Mouse (Mus musculus): ENCODE data around the gene Zc3h15.
"Not testable (repeated sequence)": the region's sequence is repeated elsewhere in the genome, so short reads cannot be mapped to it uniquely, and the experiment has no call there.

The Zc3h15 gene

DNA sequence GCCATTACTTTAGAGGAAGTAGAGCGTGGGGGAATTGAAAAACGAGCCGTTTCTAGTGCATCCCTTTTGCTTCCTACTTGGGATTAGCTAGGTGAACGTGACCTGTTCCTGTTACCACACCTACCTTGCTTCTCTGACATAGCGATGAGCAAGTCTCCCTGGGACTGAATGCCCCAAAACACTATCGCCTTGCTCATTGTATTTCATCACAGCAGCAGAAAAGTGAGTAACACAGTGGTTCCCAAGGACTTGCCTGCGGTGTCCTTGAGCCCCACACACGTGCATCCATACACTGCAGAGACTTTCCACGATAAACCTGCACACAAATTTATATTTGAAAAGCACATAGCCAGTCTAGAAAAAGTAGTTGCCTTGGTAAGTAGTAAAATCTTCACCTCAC is 30.7 kb downstream of the Zc3h15 start:
- no peak for DNase-seq

DNA sequence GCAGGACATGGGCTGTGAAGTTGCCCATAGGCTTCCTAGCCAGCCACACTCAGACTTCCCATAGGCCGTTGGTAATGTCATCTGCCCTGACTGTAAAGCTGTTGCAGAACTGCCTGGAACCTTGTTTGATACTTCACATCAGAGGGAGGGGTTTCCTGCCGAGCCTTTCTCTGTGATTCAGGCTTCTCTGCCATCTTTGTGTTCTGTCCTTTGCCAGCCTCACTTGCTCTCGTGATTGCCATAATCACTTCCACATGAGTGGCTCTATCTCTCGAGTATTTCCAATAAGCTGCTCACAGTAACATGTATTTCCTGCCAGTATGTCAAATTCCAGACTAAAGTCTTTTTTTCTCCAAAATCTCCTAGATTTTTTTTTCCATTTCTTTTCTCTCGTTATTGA is 31.4 kb downstream of the Zc3h15 start:
- DNase-seq, result no peak

DNA sequence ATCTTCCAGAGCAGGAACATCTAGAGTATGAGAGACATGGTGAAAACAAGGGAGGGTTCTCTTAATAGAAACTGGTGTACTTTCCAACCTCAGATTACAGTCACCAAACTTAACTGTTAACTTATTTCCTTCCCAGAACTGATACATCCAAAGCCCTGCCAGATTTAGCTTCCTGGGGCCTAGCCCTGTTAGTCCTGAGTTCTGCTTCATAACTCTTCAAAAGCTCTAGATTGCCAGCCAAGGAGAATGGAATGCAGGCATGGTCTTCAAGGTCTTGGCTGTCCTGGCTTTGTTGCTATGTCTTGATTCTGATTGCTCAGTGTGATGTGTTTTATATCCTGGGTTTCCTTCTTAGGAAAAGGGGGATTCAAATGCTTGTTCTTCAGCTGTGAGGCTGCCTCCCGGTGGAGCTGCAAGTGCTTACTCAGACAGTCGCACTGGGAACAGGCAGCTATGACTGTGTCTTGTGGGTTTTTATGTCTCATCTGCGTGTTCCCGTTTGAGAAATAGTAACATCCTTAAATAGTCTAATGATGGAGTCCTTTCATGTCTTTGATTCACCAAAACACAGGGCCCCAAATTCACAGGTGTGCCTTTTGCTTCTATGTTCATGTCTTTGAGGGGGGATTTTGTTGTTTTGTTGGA is 32.1 kb downstream of the Zc3h15 start:
- DNase-seq, result no peak

GRCm38 (mm10) chr2:83681332-83681731 is 37.1 kb downstream of the Zc3h15 start:
- no peak for DNase-seq

GRCm38 (mm10) chr2:83681785-83682184 is 37.5 kb downstream of the Zc3h15 start:
- DNase-seq, result no peak

DNA sequence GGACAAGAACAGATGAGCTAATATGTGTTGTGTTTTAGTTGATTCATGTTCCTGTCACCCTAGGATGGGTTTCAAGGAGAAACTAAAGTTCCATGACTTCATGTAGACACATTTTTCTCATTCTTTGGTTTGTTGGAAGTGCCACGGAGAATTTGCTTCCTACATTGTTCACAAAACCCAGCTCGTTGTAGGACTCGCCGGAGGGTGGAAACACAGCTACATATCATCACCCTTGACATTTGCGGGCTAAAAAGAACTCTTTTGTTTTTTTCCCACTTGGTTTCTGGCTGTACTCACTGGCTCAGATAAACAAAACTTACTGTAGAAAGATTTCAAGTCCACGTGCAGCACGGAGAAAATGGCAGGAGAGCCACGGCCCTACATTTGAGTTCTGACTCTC is 38.0 kb downstream of the Zc3h15 start:
- DNase-seq, result no peak

GRCm38 (mm10) chr2:83683731-83684519 is 39.7 kb downstream of the Zc3h15 start:
- no peak for DNase-seq

DNA sequence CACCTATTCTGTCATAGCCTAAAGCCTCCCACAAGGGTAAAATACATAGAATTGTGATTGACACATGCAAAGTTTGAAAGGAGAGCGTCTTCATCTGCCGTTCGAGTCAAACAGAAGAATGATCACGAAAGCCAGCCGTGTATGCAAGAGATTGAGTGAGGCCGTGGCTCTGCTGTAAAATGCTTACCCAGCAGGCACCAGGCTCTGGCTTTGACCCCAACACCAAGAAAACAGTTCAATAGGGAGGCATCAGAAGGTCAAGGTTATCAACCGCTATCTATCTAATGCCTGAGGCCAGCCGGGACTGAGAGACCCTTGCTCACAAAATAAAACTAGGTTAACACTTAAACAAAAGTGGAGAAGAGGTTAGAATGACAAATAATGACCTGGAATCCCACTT is 40.5 kb downstream of the Zc3h15 start:
- no peak for DNase-seq

DNA sequence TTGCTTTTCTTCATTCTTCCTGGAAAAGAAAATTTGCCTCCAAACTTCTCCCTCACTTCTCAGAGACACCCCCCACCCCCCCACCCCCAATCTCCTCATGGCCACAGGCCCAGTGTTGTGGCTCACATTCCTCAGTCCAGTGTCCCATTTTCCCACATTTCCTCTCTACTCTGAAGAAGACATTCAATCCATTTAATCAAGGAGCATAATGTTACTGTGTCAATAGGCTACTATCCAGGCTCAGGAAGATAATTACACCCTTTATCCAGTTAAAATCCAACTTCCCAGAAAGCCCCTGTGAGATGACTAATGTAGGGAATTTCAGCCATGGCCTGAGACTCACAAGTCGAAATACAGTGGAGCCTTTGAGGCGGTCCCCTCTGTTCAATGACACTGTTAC is 46.1 kb downstream of the Zc3h15 start:
- DNase-seq, result no peak

DNA sequence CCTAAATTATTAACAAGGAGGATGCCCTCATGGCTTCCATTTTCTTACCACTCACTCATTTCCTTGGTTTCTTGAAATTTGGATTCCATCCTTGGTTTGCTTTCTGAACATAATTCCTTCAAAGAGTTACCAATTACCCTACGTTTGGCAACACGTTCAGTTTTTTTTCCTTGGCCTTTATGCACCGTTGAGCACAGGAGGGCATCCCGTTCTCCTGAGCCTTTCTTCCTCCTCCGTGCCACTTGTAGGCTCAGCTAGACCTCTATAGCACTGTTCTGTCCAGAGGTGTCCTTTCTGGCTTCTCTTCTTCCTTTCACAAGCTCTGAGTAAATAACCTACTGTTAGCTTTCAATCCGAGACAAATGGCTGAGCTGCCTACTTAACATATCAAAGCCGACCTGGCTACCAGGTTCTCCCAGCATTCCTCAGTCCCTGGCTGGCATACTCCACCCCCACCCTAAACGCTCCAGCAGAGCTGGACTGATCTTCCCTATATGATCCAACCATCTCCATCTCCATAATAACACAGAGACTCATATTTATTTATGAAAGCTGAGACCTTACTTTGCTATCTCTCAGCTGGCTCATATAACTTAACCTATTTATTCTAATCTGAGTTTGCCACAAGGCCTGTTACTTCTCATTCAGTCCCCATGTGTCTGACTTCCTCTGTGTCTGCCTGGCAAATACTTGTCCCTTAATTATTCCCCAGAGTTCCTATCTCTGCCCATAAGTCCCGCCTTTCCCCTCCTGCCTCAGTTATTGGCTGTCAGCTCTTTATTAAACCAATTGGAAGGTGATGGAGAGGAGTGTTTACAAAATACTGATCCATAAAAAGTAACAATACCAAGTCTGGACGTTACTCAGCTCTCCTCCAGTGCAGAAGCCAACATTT is 48.7 kb downstream of the Zc3h15 start:
- DNase-seq, result no peak

DNA sequence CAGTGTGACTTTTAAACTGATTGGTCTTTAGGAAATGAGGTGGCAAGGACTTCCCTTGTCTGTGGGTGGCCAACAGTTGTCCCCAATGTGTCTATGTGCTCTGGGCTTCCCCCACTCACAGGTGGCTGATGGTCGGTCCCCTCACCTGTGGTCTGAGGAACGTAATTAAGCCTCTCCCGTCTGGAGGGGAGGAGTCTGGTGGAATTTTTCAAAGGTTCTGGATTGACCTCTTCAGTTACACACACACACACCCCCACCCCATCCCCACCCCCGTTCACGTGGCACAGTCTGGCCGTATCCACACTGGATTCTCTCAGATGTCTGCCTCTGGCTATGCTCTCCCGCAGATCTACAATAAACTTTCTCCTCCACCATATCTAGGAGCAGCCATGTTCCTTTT is 49.8 kb downstream of the Zc3h15 start:
- no peak for DNase-seq

GRCm38 (mm10) chr2:83695345-83696247 is 51.4 kb downstream of the Zc3h15 start:
- no peak for DNase-seq

DNA sequence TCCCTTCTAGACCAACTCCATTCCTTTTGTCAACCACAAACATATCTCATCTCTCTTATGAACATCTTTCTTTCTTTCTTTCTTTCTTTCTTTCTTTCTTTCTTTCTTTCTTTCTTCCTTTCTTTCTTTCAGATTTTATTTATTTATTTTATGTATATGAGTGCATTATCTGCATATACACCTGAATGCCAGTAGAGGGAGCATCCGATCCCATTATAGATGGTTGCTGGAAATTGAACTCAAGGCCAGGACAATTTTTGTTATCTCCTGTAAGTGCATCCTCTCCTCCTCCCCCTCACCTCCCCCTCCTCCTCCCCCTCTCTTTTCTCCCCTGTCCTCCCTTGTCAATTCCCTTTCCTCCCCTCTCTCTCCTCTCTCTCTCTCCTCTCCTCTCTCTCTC is 54.2 kb downstream of the Zc3h15 start:
- no peak for DNase-seq

DNA sequence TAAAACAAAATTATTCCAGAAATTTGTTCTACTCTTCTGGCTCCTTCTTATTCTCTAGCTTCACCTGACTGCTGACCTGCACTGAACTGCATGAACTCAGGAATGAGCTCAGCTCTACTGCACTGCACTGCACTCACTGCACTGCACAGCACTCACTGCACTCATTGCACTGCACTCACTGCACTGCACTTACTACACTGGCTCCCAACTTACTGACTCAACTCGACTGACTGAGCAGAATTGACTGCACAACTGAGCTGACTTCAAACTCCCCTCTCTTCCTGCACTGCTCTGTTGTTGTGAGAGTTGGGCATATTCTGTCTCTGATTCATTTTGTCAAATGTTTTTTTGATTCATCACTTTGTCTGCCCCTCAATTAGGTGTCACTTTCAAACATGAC is 55.1 kb downstream of the Zc3h15 start:
- no peak for DNase-seq

DNA sequence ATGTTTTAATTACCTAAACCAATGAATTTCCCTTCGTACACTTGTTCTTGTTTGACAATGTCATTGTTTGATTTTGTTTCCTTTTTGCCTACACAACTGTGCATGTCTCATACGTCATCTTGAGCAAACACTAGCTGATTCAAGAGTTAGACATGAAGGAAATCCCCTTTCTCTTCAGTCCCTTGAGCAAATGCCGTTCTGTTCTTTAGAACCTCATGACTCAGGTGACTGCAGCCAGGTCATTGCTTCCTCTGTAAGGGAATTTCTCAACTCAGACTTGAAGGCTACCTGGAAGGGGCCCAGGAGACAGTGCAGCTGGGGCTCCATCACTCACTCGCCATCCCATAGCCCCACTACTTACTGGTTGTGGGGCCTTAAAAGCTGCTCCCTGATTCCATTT is 56.4 kb downstream of the Zc3h15 start:
- no peak for DNase-seq

- DNase-seq, result no peak
Observed at GRCm38 (mm10) chr2:83702411-83702810, 58.2 kb downstream of the Zc3h15 start.

- no peak for DNase-seq
Observed at GRCm38 (mm10) chr2:83705580-83706158, 61.4 kb downstream of the Zc3h15 start.

DNA sequence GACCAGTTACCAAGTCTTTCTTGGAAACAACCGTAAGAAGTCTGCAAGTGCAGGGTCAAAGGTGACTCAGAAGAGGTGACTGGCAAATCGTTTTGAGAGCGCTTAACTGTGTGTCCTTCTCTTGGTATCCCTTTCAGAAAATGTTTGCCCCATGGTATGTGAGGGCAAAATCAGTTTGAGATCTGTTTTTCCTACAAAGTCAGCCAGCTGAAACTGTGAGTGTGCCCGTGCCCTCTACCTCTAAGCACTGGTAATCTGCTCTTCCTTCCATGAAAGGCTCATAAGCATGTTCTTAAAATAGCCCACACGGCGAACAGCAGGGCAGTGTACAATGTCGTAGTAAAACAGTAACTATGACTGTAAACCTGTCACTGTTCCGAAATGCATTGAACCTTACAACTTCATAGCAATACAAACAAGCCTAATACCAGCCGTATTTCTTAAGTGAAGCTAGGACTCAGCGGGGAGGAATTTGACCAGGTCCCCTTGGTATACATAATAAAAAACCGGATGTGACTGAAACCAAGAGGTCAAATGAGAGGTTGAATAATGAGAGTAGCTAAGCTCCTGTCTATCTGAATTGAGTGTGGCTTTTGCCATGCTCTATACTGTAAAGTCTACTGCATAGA is 65.8 kb downstream of the Zc3h15 start:
- no peak for DNase-seq

DNA sequence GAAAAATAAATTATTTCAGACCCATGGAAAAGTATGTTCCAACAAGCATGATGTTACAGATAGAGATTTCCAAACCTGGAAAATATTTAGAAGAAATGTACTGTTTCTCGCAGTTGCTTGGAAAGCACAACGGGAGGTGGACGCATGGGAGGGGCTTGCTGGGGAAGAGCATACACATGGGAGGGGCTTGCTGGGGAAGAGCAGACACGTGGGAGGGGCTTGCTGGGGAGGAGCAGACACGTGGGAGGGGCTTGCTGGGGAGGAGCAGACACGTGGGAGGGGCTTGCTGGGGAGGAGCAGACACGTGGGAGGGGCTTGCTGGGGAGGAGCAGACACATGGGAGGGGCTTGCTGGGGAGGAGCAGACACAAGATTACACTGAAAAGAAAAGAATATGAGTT is 69.0 kb downstream of the Zc3h15 start:
- DNase-seq, result not testable (repeated sequence)

DNA sequence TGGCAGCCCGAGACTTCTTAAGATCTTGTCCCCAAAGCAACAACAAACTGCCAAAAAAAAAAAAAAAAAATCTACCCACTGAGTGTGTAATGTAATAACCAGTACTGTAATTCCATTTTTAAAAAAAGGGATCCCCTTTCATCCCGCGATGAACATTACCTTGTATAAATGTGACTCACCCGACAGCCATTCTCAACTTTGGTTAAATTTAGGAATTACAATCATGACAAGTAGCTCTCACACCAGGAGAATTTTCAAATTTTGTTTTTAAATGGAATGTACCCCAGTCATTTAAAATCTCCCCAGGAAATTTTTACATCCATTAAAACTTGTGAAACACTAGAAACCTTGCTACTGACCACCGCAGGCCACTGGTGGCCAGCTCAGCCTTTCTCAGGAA is 69.7 kb downstream of the Zc3h15 start:
- DNase-seq, result no peak
